Comparison of ENCODE assay signal across 31 mouse cellular contexts in the genomic region with DNA sequence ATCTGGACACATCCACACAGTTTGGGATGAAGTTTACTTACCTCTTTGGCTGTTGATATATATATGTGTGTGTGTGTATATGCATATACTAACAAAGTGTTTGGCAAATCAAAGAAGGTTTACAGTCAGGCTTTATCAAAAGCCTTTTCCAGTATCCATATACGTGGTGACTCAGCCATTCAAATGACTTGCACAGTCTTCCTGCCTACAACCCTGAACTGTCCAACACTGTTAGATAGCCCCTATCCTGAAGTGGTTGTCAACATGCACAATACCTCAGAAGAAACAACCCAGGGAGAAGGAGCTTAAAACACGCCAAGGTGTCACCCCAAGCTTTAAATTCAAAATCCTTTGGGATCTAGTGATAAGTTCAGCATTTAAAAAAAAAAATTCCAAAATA. TPM values are rescaled to one million over a fixed set of nuclear protein-coding genes. Genes with fewer than 3 reads are reported as not detected.
DNase-seq lines count a peak whose midpoint lies in the region; ATAC-seq and TF ChIP-seq lines count a peak whose summit lies in the region.
"Had no signal": no experiment of that assay in that cellular context is flagged by ENCODE, and none has a peak within 500 bp of the region (broad histone marks: within the 10 kb centered on the region; RNA-seq: fewer than 3 reads in every experiment).

No protein-coding gene starts in this region.

- no peak overlapping the region for H3K4me2 ChIP-seq in embryonic facial prominence, embryonic 13.5 days
- H3K4me2 ChIP-seq in intestine, embryonic 15.5 days (replicated peaks), result no peak overlapping the region
- no peak overlapping the region for H3K4me2 ChIP-seq in limb, embryonic 13.5 days (replicated peaks)
- H3K4me2 ChIP-seq: embryonic facial prominence, embryonic 15.5 days; heart, embryonic 13.5 days; hindbrain, embryonic 14.5 days had no signal

- no peak for TF ChIP-seq CTCF in small intestine, adult 2 months (IDR thresholded peaks at IDR 0.05; ENCODE audit: extremely low read depth, insufficient read length, insufficient replicate concordance, low read depth, low read length)

- no peaks in the 10 kb centered on the region for H3K9me3 ChIP-seq in embryonic facial prominence, embryonic 13.5 days
- H3K9me3 ChIP-seq in embryonic facial prominence, embryonic 10.5 days, result no peaks in the 10 kb centered on the region
- no peaks in the 10 kb centered on the region for H3K9me3 ChIP-seq in intestine, embryonic 15.5 days
- no peaks in the 10 kb centered on the region for H3K9me3 ChIP-seq in limb, embryonic 13.5 days
- H3K9me3 ChIP-seq: embryonic facial prominence, embryonic 15.5 days; G1E; heart, embryonic 10.5 days; heart, embryonic 13.5 days had no signal

- no peaks in the 10 kb centered on the region for H3K4me1 ChIP-seq in embryonic facial prominence, embryonic 13.5 days
- no peaks in the 10 kb centered on the region for H3K4me1 ChIP-seq in embryonic facial prominence, embryonic 10.5 days
- no peaks in the 10 kb centered on the region for H3K4me1 ChIP-seq in intestine, embryonic 15.5 days (replicated peaks)
- no peaks in the 10 kb centered on the region for H3K4me1 ChIP-seq in limb, embryonic 13.5 days
- peaks cover 5% of the 10 kb centered on the region; the same call in 1 of the 2 replicates for H3K4me1 ChIP-seq in small intestine, adult 2 months (ENCODE audit: control insufficient read depth, insufficient read depth, insufficient read length, low read length)
- H3K4me1 ChIP-seq: embryonic facial prominence, embryonic 15.5 days; heart, embryonic 10.5 days had no signal

- no peak overlapping the region for H3K4me3 ChIP-seq in embryonic facial prominence, embryonic 13.5 days
- no peak overlapping the region for H3K4me3 ChIP-seq in embryonic facial prominence, embryonic 10.5 days
- no peak overlapping the region for H3K4me3 ChIP-seq in intestine, embryonic 15.5 days (replicated peaks)
- no peak overlapping the region for H3K4me3 ChIP-seq in limb, embryonic 13.5 days
- H3K4me3 ChIP-seq in small intestine, adult 2 months (ENCODE audit: low read depth, low read length), result no peak overlapping the region
- H3K4me3 ChIP-seq: embryonic facial prominence, embryonic 15.5 days; gastrocnemius, adult 2 months; heart, embryonic 10.5 days; heart, embryonic 13.5 days had no signal

- peak overlapping the region; percentile 28; the same call in 1 of the 2 replicates for H3K27ac ChIP-seq in embryonic facial prominence, embryonic 13.5 days
- no peak overlapping the region for H3K27ac ChIP-seq in embryonic facial prominence, embryonic 10.5 days (replicated peaks)
- H3K27ac ChIP-seq in intestine, embryonic 15.5 days, result no peak overlapping the region
- H3K27ac ChIP-seq in limb, embryonic 13.5 days, result peak overlapping the region; percentile 59; the same call in 1 of the 2 replicates
- peak overlapping the region; percentile 44; the same call in 1 of the 2 replicates for H3K27ac ChIP-seq in small intestine, adult 2 months (ENCODE audit: insufficient read depth, low read depth, low read length)
- H3K27ac ChIP-seq: embryonic facial prominence, embryonic 15.5 days; gastrocnemius, adult 2 months; heart, embryonic 10.5 days; heart, embryonic 13.5 days; hindbrain, embryonic 14.5 days; hindbrain, postnatal 0 days had no signal

- 77% methylated on average over 2 of the region's 2 CpGs for WGBS in embryonic facial prominence, embryonic 13.5 days
- whole genome bisulfite sequencing in embryonic facial prominence, embryonic 10.5 days, result 81% methylated on average over 2 of the region's 2 CpGs
- WGBS in intestine, embryonic 15.5 days, result 72% methylated on average over 2 of the region's 2 CpGs
- WGBS in limb, embryonic 13.5 days, result 78% methylated on average over 2 of the region's 2 CpGs
- 79% methylated on average over 2 of the region's 2 CpGs for WGBS in small intestine, adult 2 months

- no peak for TF ChIP-seq POLR2A in small intestine, adult 2 months (IDR thresholded peaks at IDR 0.05; ENCODE audit: low read depth, low read length)

- no peaks in the 10 kb centered on the region for H3K27me3 ChIP-seq in embryonic facial prominence, embryonic 13.5 days
- no peaks in the 10 kb centered on the region for H3K27me3 ChIP-seq in embryonic facial prominence, embryonic 10.5 days (replicated peaks; ENCODE audit: low read depth, poor library complexity, severe bottlenecking)
- H3K27me3 ChIP-seq in intestine, embryonic 15.5 days (replicated peaks), result no peaks in the 10 kb centered on the region
- H3K27me3 ChIP-seq in limb, embryonic 13.5 days, result no peaks in the 10 kb centered on the region
- no peaks in the 10 kb centered on the region for H3K27me3 ChIP-seq in small intestine, adult 2 months (ENCODE audit: control insufficient read depth, insufficient read depth, low read length)
- H3K27me3 ChIP-seq: CH12.LX; embryonic facial prominence, embryonic 15.5 days; heart, embryonic 13.5 days; Patski had no signal

- intact Hi-C loops in left cerebral cortex, postnatal 14 days (cut with DNase I), result no loop called here
- intact Hi-C loops in gastrocnemius, postnatal 14 days (cut with DNase I; ENCODE audit: low total_unique reads), result no loop called here

- no peak for DNase-seq in embryonic facial prominence, embryonic 10.5 days (ENCODE audit: low spot score)
- DNase-seq in left cerebral cortex, postnatal 14 days (ENCODE audit: low spot score in 2 of 2), result no peak
- DNase-seq in gastrocnemius, postnatal 14 days, result no peak
- no peak for DNase-seq in heart, adult 9 months (ENCODE audit: low spot score in 2 of 2)
- DNase-seq: adrenal gland, adult 2 months; adrenal gland, postnatal 14 days; B cell, adult 2 months; cerebellum, adult 11 months; cerebellum, adult 2 months; cerebellum, adult 9-11 months; cerebellum, postnatal 25 days; forebrain, postnatal 0 days; gastrocnemius, adult 2 months; gastrocnemius, postnatal 25 days; heart, adult 18-20 months; heart, postnatal 14 days; heart, postnatal 4 days had no signal

- no peaks in the 10 kb centered on the region for H3K36me3 ChIP-seq in embryonic facial prominence, embryonic 13.5 days
- H3K36me3 ChIP-seq in embryonic facial prominence, embryonic 10.5 days (replicated peaks), result no peaks in the 10 kb centered on the region
- H3K36me3 ChIP-seq in intestine, embryonic 15.5 days, result no peaks in the 10 kb centered on the region
- no peaks in the 10 kb centered on the region for H3K36me3 ChIP-seq in limb, embryonic 13.5 days
- no peaks in the 10 kb centered on the region; the same call in 1 of the 2 replicates for H3K36me3 ChIP-seq in small intestine, adult 2 months (ENCODE audit: control insufficient read depth, insufficient read depth, low read length)
- H3K36me3 ChIP-seq: embryonic facial prominence, embryonic 15.5 days; G1E; heart, embryonic 10.5 days; heart, embryonic 13.5 days had no signal

- H3K9ac ChIP-seq in embryonic facial prominence, embryonic 13.5 days, result no peak overlapping the region
- no peak overlapping the region for H3K9ac ChIP-seq in intestine, embryonic 15.5 days
- no peak overlapping the region for H3K9ac ChIP-seq in limb, embryonic 13.5 days
- H3K9ac ChIP-seq: embryonic facial prominence, embryonic 15.5 days; forebrain, postnatal 0 days; heart, embryonic 13.5 days; hindbrain, embryonic 14.5 days had no signal

- ATAC-seq in embryonic facial prominence, embryonic 13.5 days (ENCODE audit: insufficient number of reproducible peaks, insufficient read depth, low FRiP score, low TSS enrichment, low read depth), result no peak
- peak; percentile 50 for ATAC-seq in intestine, embryonic 15.5 days
- no peak for ATAC-seq in limb, embryonic 13.5 days (ENCODE audit: low FRiP score, low read depth)
- ATAC-seq: forebrain, embryonic 14.5 days; forebrain, postnatal 0 days; hindbrain, postnatal 0 days; Patski had no signal

RNA-seq across cellular contexts. Expression of a gene that starts 20.4 kb away (rescaled TPM):
- polyA plus RNA-seq in embryonic facial prominence, embryonic 13.5 days (2015; fragmentation: Nextera tagmentation; extraction: Ambion mirVana), result 5.5 and 8.1 TPM in 2 replicates
- 0.05 TPM in 1 of 2 replicates, not detected in the other for polyA plus RNA-seq in embryonic facial prominence, embryonic 10.5 days (2016; fragmentation: Nextera tagmentation; extraction: Ambion mirVana)
- 43.7 and 46.1 TPM in 2 replicates for polyA plus RNA-seq in intestine, embryonic 15.5 days (2015; fragmentation: Nextera tagmentation; extraction: Ambion mirVana)
- 10.0 and 12.3 TPM in 2 replicates for polyA plus RNA-seq in limb, embryonic 13.5 days (2015; fragmentation: Nextera tagmentation; extraction: Ambion mirVana)
- polyA plus RNA-seq in small intestine, adult 2 months (2012; rRNA removed), result 17.8 and 79.2 TPM in 2 replicates
- total RNA-seq in left cerebral cortex, postnatal 14 days (2021), result under 1 TPM in 1 of 2 experiments, not detected in 1; 0.18 TPM
- under 1 TPM; 0.64 to 0.74 TPM for total RNA-seq in gastrocnemius, postnatal 14 days (2021)
- total RNA-seq: CH12.LX; hindbrain, postnatal 0 days had no signal
- polyA plus RNA-seq: forebrain, embryonic 11.5 days; forebrain, embryonic 14.5 days; G1E; hindbrain, embryonic 14.5 days had no signal

Comparison
In these comparisons a context has a peak if more than half of its experiments do, and no peak if none do; other contexts are left out.
1. H3K27ac ChIP-seq: peak in embryonic facial prominence, embryonic 13.5 days (single experiment), limb, embryonic 13.5 days (single experiment) and small intestine, adult 2 months (single experiment); none in embryonic facial prominence, embryonic 10.5 days (single experiment) and intestine, embryonic 15.5 days (single experiment).